Mouse (Mus musculus) thymus, postnatal 36 days (tissue): ENCODE data around the gene Zfand6.
A peak's percentile ranks its signal among the peaks of the same experiment; 100 is the strongest.

Experiments used
- DNase-seq, 2 experiments: peaks; one replicate each; pipeline ENCODE4 v3.0.0; 2022; ENCODE audit warnings: mixed read lengths in 2 of 2

The Zfand6 gene

DNA sequence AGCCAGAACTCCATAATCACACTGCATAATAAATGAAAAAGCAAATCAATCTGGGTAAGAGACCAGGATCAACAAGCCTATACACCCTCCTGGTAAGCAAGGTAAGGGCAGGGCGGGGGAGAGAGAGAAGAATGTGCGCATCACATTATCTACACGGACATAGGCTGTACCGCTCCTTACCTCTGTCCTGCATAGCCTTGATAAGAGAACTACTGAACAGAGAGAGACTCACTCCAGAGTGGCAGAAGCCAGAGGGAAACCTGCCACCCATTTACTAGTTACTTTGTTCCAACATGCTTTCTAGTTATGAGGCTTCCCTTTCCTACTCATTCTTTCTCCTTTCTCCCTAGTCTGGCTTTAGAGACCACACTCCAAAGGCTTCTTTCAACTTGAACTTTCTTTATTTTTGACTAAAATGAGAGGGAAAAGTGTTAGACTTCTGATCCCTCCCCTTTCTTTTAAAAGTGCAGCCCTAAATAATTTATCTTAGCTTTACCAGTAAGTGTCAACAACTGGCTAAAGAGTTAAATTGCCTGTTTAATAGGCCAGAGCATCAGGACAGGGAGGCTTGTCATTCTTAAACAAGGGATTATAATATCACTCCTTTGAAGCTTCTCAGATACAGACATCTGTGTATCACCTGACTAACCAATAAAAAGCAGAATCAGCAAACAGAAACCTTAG is 38.3 kb downstream of the Zfand6 start:
- no peak for DNase-seq

DNA sequence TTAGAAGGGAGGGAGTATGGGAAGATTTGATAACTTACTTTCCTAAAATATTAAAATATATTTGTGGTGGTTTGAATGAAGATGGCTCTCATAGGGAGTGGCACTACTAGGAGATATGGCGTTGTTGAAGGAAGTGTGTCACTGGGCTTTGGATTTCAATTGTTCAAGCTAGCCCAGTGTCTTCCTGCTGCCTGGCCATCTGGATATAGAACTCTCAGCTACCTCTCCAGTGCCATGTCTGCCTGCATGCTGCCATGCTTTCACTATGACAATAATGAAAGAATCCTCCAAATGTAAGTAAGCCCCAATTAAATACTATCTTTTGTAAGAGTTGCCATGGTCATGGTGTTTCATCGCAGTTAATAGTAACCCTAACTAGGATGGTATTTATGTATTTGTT is 40.7 kb downstream of the Zfand6 start:
- DNase-seq = no peak

DNA sequence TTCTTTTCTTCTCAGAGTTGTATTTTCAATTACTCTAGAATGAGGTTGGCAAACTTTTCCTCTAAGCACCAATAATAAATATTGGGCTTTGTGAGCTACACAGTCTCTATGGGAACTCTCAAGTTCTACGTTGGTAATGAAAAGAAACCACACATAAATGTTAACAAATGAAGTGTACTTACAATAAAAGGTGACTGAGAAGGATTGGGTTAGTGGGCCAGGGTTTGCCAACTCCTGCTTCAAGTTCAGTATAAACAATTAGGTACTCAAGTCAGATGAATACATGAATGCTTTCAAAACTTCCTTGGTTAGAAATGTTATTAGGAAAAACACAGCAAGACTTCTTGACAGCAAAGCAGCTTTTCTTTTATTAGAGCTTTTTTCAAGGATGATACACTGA is 43.5 kb downstream of the Zfand6 start:
- no peak for DNase-seq

DNA sequence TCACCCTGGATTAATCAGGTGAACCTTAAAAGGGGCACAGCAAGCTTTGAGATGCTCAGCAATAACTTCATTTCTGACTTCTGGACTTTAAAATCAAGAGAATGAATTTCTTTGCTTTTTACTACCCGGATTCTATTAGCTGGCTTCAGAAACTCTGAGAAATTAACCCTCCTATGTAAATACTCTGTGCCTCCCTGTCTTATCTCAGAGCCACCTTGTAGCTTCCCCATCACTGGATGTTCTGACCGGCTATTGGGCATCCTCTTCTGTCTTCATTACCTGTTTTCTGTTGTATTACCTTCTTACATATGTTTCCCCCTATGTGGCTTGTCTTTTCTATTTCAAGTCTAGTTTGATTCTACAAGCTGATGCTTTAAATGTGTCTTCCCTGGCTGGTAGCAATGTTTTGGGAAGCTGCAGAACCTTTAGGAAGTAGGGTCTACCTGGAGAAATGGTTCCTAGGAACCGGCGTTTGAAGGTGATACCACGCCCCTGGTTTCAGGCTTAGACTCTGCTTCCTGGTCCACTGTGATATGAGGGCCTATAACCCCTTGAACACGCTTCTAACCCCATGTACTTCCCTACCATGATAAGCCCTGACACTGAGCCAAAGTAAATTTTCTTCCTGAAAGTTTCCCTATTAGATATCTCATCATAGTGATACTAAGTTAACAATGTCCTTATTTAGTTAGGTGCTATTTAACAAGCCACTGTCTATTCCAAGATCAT is 46.3 kb downstream of the Zfand6 start:
- no peak for DNase-seq

DNA sequence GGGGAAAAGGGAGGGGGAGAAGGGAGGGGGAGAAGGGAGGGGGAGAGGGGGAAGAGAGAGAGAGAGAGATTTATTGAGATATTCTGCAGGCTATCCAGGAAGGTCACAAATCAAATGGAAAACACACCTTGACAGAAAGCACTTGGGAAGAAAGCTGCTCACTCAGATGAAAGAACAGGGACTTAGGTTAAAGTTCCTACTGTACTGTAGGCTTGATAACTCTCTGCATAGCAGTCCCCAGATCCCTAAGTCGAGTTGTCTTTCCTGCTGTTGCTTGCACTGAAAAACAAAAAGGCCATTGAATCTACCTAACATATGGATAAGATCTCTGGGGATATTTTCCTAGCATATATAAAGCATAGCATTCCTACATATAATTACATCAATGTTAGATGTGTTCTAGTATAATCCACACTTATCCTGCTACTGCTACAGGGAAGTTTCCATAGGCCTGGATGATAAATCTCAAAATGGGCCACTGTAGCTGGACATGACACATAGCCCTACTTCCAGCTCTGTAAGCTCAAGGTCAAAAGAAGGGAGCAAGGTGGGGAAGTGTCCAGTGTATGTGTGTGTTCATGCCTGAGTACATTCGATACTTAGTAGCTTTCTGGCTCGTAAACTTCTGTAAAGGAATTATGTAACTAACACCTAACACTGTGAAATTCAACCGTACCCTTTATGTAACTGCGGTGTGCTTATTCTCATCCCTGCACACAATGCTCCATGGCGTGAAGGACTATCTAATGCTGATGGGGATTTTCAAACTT is 47.4 kb downstream of the Zfand6 start:
- no peak for DNase-seq

DNA sequence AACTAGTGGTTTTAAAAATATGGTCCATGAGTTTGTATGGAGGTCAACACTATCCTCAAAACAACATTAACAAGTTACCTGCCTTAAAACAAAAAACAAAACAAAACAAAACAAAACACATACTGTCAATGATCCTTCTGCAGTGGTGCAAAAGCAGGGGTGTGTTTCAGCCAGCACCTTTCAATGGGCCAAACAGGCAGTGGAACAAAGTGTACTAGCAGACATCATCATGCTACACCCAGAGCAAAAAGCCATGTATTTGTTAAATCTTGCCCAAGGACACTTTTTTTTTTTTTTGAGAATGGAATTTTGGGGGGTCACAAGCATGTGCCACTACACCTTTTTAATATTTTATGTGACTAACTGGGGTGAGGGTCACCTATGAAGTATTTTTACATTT is 52.8 kb downstream of the Zfand6 start:
- no peak for DNase-seq

DNA sequence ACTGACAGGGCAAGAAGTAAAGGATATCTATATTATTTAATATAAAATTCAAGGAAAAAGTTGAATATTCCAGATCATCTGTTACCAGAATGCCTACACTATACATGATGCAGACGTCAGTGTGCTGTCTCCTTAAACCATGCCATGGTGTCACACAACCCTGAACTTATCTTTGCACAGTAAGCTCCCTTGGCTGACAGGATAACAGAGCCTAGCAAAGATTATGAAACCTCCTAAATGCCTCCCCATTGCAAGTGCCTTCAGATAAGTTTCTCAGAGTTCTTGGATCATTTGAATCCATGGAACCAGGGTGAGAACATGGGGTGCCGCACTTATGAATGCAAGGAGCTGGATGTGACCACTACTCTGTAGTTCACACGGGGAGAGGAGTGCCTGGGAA is 57.9 kb downstream of the Zfand6 start:
- DNase-seq = no peak

DNA sequence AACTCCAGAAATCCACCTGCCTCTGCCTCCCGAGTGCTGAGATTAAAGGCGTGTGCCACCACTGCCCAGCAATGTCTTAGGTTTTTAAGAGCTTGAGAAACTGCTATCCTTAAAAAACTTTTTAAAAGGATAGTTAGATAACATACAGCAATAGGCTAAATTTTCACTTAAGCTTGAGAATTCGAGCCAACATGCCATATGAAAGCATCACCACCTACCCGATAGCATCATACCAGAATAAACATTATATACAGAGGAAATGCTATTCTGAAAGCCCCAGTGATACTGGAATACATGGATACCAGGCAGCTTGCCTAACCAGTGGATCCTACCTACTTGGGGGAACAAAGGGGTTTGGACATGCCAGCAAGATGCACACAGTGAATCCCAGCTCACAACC is 66.0 kb downstream of the Zfand6 start:
- no peak for DNase-seq

DNA sequence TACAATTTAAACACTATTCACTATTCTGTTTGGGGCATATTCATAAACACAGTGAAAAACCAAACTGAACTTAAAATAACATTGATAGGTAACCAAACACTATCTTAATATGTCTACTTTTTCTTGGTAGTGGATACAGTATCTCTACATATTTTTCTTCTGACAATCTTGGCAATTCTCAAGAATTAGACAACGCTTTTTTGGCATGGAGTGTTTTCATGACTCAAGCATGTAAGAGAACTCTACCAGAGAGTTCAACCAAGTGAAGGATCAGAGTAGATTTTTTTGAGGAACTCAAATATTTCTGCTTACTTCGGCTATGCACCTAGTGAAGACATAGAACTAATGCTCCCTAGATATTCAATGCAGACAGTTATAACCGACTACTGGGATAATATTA is 68.8 kb downstream of the Zfand6 start:
- no peak for DNase-seq

DNA sequence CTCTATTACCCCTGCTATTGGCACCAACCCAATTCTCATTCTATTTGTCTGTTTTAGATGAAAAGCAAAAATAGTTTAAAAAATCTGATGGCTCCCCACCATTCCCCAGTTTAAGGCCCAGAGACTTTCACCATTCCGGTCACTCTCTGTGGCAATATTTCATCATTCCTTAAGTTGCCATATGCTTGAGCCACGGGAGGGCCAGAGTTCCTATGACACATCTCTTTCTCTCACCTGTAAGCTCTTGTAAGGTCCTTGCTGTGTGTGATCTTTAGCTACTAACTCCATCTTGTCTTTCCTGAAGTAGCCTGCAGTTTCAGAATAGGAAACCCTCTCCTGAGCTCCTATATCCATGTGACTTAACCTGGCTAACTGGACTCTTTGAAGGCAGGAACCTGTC is 70.8 kb downstream of the Zfand6 start:
- DNase-seq = no peak

DNA sequence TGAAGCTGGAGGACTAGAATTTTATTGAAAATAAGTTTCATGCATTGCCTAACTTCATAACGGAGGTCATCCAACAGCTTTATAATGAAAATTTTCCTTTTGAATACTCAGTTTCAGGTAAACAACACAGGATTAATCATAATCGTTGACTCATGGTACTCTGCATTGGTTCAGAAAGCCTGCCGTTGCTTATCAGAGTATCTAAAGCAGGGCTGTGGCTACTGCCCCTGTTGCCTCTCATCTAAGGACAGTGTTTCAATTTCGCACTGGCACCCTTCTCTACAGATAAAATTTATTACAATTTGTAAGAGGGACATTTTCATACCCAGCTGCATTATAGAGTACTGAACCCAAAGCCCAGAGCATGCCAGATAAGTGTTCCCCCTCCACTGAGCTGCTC is 77.3 kb downstream of the Zfand6 start:
- no peak for DNase-seq

DNA sequence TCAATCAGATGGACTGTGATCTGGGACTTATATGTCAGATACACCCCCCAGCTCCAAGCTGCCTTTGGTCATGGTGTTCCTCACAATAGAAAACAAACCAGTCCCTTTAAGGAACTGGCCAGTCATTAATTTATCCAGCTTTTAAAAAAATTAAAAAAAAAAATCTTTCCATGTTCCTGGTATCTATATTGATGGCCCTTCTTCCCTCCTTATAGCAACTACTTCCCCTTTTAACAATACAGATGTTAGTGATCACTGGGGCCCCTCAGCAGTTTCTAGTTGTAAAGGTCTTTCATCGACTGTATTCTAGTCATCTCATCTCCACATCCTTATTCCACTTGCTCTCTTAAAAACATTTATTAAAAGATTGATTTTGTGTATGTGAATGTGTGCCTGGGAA is 78.2 kb downstream of the Zfand6 start:
- no peak for DNase-seq

DNA sequence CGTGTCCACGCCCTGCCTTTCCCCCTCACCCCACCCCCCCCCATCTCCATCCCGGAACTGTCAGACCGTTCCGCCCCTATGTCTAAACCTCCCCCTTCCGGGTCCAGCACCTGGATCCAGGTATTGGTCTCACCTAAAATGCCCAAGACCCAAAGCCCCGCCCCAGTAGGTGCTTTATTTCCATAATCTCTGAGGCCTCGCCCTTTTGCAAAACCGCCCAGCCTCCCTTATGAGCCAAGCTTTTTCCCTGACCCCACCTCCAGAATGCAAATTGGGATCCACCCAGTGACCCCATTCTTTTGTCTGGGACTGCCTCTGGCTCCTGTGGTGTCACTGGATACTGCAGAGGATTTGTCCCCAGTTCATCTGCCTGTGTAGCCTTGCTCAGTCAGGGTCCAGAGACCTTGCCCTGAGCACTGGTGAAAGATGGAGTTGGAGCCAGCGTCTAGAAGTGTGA is 83.4 kb downstream of the Zfand6 start, which contains the start of gene Fah:
TSS of gene Fah (minus strand) at position 430 of the 457 bp plus-strand sequence.
- no peak for DNase-seq

DNA sequence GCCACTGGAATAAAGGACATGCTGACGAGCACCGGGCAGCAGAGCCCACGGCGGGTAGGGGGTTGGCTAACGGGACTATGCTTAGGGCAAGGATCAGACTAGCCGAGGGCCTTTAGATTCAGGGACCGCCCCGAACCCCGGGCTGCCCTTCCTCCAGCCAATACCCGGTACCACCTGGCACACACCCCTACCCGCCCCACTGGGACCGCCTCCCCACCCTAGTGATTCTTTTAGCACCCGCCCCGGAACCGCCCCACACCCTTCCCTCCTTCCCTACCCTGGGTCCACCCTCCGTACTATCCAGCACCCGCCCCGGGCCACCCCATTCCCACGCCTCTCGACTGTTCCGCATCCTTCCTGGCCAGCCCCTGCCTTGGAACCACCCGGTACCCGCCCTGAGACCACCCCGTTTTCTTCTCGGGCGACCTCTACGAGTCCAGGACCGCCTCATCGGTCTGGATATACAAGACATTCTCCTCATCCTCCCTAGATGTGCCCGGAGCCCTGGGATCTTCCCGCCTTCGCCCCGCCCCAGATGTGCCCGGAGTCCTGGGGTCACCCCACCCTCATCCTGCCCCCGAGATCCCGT is 84.0 kb downstream of the Zfand6 start:
- peak; percentile 35 to 45 for DNase-seq

DNA sequence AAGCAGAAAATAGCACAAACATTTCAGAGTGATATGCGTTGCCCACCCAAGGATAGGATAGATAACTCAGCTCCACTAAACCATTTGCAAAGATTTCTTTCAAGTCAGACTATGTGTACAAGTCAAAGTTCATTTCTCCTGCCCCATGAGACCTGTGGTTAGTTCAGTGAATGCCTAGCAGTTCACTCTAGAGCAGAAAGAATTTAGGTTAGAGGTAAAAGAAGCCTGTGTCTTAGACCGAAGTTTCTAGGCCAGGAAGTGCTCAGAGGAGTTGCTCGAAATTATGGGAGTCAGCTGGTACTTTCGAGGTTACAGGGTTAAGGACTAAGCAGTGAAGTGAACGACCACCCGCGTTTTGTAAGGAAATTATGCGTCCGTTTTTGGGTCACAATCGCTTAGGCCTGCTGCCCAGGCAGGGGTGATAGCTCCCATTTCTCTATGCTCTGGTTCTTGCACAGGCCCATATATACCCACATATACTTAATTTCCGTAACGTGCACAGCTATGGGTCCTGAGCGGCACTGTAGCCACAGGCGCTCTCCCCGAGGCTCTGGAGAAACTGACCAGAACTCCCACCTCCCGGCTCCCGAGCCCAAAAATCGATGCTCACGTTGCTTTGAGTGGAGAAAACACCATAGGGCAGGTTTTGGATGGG is 84.6 kb downstream of the Zfand6 start:
- no peak for DNase-seq

DNA sequence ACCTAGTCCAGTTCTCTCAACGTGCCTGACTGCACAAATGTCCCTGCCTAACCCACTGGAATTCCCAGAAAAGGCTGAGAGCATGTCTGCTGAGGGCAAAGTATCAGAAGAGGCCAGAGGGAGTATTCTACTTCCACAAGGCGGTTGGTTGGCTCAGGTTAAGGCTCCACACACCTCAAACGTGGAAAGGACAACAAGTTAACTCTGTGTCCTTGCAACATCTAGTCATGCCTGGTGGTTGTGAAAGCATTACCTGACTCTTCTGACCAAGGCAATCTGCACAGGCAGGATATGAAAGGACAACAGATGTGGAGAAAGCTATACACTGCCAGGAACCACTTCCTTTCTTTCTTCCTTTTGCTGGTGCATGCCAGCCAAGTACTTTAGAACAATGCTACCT is 85.3 kb downstream of the Zfand6 start:
- no peak for DNase-seq

DNA sequence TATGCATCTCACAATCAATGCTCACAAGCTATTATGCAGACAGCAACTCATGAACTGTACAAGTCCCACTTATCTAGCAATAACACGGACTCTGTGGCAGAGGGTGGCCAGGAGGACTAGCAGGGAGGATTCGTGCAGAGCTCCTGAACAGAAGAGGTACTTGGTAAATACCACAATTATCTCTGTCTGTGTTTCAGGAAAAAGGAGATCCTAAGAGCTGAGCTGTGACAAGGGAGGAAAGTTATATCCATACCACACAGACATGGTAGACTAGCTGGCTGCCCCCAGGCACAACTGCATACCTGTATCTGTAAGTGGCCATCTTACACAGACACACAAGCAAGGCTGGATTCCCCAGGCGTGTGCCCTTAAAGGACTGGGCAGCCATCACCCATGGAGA is 88.4 kb downstream of the Zfand6 start:
- DNase-seq = no peak

DNA sequence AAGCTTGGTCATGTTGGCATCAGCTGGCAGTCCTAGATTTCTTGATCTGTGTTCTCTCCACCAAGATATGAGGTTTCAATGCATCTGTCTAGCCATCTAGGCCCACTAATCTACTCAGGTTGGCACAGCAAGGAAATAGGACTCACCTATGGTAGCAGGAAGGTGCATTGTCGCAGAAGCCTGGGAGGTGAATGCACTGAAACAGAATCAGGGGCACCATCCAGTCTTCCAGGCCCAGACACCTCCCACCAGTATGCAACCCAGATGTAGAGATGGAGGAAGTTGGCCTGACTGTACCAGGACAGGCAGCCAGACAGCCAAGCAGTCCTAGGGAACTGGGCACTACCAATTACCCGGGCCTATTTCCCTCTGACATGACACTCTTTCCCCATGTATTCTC is 89.1 kb downstream of the Zfand6 start:
- no peak for DNase-seq

DNA sequence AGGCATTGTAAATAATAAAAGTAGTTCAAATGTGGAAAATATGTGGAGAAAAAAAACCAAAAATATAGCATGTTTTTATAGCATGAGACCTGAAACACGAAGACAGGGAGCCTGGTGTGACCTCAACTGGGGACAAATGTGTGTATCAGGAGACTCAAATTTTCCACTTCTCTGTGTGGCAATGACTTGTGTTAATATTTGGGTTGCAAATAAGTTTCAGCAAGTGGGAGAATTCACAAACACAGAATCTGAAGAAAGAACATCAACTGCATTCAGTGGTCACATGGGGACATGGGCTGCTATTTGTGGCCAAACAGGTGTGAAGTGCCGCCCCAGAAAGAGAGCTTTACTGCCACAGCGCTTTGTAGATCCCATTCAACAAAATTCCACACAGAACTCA is 93.1 kb downstream of the Zfand6 start:
- DNase-seq = no peak

DNA sequence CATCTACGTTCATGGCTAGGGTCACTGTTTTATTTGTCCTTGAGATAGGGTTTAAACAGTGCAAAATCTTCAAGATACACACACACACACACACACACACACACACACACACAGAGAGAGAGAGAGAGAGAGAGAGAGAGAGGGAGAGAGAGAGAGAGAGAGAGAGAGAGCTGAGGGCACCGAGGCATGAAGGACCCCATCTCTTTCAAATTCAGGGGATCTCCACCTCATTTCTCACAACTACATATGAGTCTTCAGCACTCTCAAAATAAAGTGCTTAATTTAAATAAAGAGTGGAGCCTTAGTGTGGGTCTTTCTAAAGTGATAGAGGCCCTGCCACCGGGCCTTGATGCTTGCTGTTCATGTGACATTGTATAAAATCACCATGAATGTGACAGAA is 93.8 kb downstream of the Zfand6 start:
- no peak for DNase-seq

DNA sequence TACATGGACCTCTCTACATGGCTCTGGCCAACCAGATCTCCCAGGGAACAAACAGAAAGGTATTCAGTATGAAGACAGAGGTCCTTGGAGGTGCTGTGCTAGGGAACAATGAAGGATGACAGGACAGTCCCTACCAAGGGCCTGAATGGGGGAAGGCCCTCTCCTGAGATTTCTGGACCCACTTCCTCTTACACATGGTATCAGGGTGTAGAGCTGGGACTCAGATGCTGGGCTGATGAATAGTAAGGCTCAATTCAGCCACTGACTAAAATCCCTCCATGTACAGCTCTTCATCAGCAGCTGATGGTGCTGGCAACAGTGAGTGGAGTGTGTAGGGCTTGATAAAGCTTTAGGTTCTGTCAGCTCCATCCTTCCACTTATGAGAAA is 94.8 kb downstream of the Zfand6 start:
- DNase-seq = no peak

DNA sequence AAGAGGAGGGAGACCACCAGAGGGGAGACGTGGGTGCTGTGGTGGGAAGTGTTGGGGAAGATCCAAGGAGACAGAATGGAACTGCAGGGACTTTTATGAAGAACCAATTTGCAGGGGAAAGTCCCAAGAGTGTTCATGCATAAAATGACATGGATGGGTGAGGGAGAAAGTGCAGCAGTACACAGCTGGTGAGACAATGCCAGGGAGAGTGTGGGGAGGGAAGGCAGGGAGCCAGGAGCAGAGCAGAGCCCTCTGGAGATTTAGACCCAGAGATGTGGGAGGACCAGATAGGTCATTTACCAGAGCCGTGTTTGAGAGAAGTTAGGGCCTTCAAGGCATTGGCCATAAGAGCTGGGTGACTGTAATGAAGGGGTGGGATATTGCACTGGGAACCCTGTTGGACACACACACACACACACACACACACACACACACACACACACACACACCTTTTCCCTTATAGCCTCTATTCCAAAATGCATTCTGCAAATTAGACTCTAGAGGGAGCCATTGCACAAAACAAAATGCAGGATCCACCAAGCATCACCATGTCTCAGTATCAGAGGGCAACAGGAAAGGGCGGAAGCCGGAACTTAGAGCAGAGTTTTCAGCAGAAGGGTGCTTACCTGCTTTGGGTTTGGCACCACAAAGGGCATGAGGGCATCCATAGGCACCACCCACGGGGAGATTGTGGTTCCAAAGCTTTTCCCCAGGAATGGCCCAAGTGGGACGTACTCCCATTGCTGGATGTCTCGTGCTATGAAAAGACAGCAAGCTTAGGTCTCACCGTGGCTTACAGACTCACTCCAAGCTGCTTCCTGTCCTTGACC is 95.5 kb downstream of the Zfand6 start:
- peak; percentile 19 to 31 for DNase-seq
